Mouse (Mus musculus) spleen, postnatal 36 days (tissue): ENCODE measurements around the gene Morn3.
"Not testable (repeated sequence)": the region's sequence is repeated elsewhere in the genome, so short reads cannot be mapped to it uniquely, and the experiment has no call there.

Experiments used
- DNase-seq, 2 experiments: peaks; one replicate each; pipeline ENCODE4 v3.0.0; 2022; ENCODE audit warnings: low spot score in 2 of 2, mixed read lengths in 1 of 2

Morn3 gene

GRCm38 (mm10) chr5:123046916-123047315 lies at the start of gene Morn3:
Gene Morn3, minus strand, starts transcription at chr5:123047016.
- no peak for DNase-seq

GRCm38 (mm10) chr5:123096299-123096698 lies 49.5 kb upstream of the Morn3 start:
- no peak for DNase-seq

- DNase-seq: peak; percentile 56 to 73
These were observed 47.6 kb upstream of the Morn3 start for GRCm38 (mm10) chr5:123094238-123094991.

- peak; percentile 45 to 69 for DNase-seq
These were observed 46.3 kb upstream of the Morn3 start for GRCm38 (mm10) chr5:123093077-123093633.

- DNase-seq: no peak
These were observed 43.9 kb upstream of the Morn3 start for GRCm38 (mm10) chr5:123090560-123091306.

- DNase-seq: no peak
These were observed 42.0 kb upstream of the Morn3 start for GRCm38 (mm10) chr5:123088784-123089183.

- no peak for DNase-seq
These were observed 39.7 kb upstream of the Morn3 start for GRCm38 (mm10) chr5:123086501-123086900.

- no peak for DNase-seq
These were observed 36.7 kb upstream of the Morn3 start for GRCm38 (mm10) chr5:123083340-123084050.

- no peak for DNase-seq
These were observed 33.7 kb upstream of the Morn3 start for GRCm38 (mm10) chr5:123080510-123080909.

- no peak for DNase-seq
These were observed 33.2 kb upstream of the Morn3 start for GRCm38 (mm10) chr5:123080041-123080440.

- no peak for DNase-seq
These were observed 32.8 kb upstream of the Morn3 start for GRCm38 (mm10) chr5:123079568-123079967.

- peak; percentile 40 to 49 for DNase-seq
These were observed 29.8 kb upstream of the Morn3 start for GRCm38 (mm10) chr5:123076419-123077281.

- peak; percentile 94 to 95 for DNase-seq
These were observed 29.0 kb upstream of the Morn3 start for GRCm38 (mm10) chr5:123075576-123076418.

GRCm38 (mm10) chr5:123068714-123069113 lies 21.9 kb upstream of the Morn3 start:
- no peak for DNase-seq

- DNase-seq: no peak
These were observed 21.3 kb upstream of the Morn3 start, which contains the start of gene Tmem120b for GRCm38 (mm10) chr5:123068115-123068514. Gene Tmem120b, plus strand, starts transcription at chr5:123068415.

- peak; percentile 33 to 66 for DNase-seq
These were observed 20.7 kb upstream of the Morn3 start for GRCm38 (mm10) chr5:123067395-123067995.

GRCm38 (mm10) chr5:123064207-123064606 lies 17.4 kb upstream of the Morn3 start:
- peak; percentile 58 to 72 for DNase-seq

GRCm38 (mm10) chr5:123063141-123063540 lies 16.3 kb upstream of the Morn3 start:
- DNase-seq: no peak

- DNase-seq: not testable (repeated sequence)
These were observed 14.6 kb upstream of the Morn3 start for GRCm38 (mm10) chr5:123061402-123061749.
